Mouse (Mus musculus) kidney, adult 2 months (tissue): ENCODE measurements around the gene Phf8.

Experiments
- CTCF ChIP-seq: fragments of 200-500 bp; conservative IDR thresholded peaks from 2 replicates; pipeline ENCODE4 v1.5.1; 2011; ENCODE audit warnings: low read depth, mild to moderate bottlenecking, control low read depth, low read length, moderate library complexity, mixed read lengths; ENCODE audit not compliant: insufficient read depth, insufficient read length
- POLR2A ChIP-seq: fragments of 200-500 bp; IDR thresholded peaks from one replicate; pipeline ENCODE4 v1.6.1; 2011; ENCODE audit warnings: low read depth, low read length, control low read depth

DNA sequence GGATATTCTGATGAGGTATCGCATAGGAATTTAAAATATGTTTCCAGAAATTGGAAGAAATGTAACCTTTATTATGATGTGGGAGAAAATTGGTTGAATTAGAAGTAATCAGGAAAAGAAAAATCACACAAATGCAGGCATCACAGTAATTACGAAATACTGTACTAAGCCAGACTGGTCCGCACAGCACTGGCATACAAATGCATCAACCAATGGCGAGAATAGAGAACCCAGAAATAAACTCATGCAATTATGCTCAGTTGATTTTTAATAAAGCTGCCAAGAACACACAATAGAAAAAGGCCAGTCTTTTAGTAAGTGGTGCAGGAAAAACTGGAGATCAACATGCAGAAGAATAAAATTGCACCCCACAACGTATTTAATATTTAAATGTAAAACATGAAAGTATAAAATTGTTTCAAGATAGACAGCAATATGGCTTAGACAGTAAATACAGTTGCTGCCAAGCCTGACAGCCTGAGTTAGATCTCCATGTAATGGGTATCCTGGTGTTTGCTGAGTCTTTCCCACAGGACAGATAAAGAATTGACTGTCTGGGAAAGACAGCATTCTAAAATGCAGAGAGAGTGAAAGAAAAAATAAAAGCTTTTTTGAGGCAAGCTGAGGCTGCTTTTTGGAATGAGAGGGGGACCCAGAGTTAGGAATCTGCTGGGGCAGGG lies 154.2 kb downstream of the Phf8 start:
- TF ChIP-seq CTCF (no peak), POLR2A (no peak)
